Mouse (Mus musculus): ENCODE results near the gene Chm.
"Not testable (repeated sequence)": the region's sequence is repeated elsewhere in the genome, so short reads cannot be mapped to it uniquely, and the experiment has no call there.

DNA sequence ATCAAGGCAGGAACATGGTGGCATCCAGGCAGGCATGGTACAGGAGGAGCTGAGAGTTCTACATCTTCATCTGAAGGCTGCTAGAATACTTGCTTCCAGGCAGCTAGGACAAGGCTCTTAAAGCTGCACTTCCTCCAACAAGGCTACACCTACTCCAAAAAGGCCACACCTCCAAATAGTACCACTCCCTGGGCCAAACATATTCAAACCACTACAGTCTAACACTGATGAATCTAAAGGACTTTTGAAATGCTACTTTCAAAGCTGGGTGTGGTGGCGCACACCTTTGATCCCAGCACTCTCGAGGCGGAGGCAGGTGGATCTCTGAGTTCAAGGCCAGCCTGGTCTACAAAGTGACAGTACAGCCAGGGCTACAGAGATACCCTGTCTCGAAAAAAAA lies 4.5 kb downstream of the Chm start:
- TF ChIP-seq CTCF, POLR2A (IDR thresholded peaks at IDR 0.05; ENCODE audit: insufficient read depth, low read depth, low read length): not testable (repeated sequence)
